In genomic region chr7:81842998-81843397, GRCm38 (mm10) we compare ENCODE assay signal across 35 mouse cellular contexts. TPM values are rescaled to one million over a fixed set of nuclear protein-coding genes. Genes with fewer than 3 reads are reported as not detected.
DNase-seq lines count a peak whose midpoint lies in the region; ATAC-seq and TF ChIP-seq lines count a peak whose summit lies in the region.
"Had no signal": no experiment of that assay in that cellular context is flagged by ENCODE, and none has a peak within 500 bp of the region (broad histone marks: within the 10 kb centered on the region; RNA-seq: fewer than 3 reads in every experiment).

No protein-coding gene starts in this region.

- no peak for TF ChIP-seq CTCF in heart, adult 2 months (IDR thresholded peaks at IDR 0.05)
- no peak for TF ChIP-seq CTCF in left cerebral cortex, adult 2 months (IDR thresholded peaks at IDR 0.05)

- H3K36me3 ChIP-seq in heart, adult 2 months (ENCODE audit: control insufficient read depth, insufficient read depth, low read length), result no peaks in the 10 kb centered on the region
- H3K36me3 ChIP-seq in embryonic facial prominence, embryonic 10.5 days (replicated peaks), result no peaks in the 10 kb centered on the region
- H3K36me3 ChIP-seq: embryonic facial prominence, embryonic 13.5 days; forebrain, embryonic 12.5 days; forebrain, embryonic 15.5 days; G1E; heart, embryonic 10.5 days; heart, embryonic 13.5 days; hindbrain, embryonic 12.5 days; hindbrain, embryonic 15.5 days had no signal

- peaks cover 1% of the 10 kb centered on the region for H3K4me1 ChIP-seq in heart, adult 2 months (ENCODE audit: control insufficient read depth, insufficient read depth, low read length)
- H3K4me1 ChIP-seq in embryonic facial prominence, embryonic 10.5 days, result peaks cover 26% of the 10 kb centered on the region

- no peak for TF ChIP-seq POLR2A in heart, adult 2 months (IDR thresholded peaks at IDR 0.05; ENCODE audit: insufficient read depth, low read depth, low read length)

- TF ChIP-seq EP300 in heart, adult 2 months (IDR thresholded peaks at IDR 0.05; ENCODE audit: insufficient read depth, low read depth, low read length), result no peak

- intact Hi-C loops in heart, adult 2 months (cut with DNase I), result no loop called here
- intact Hi-C loops in left cerebral cortex, adult 2 months (cut with DNase I), result no loop called here
- intact Hi-C loops in left cerebral cortex, postnatal 36 days (cut with DNase I), result no loop called here

- H3K9me3 ChIP-seq in embryonic facial prominence, embryonic 10.5 days, result no peaks in the 10 kb centered on the region
- H3K9me3 ChIP-seq: embryonic facial prominence, embryonic 13.5 days; forebrain, embryonic 12.5 days; forebrain, embryonic 15.5 days; G1E; heart, embryonic 10.5 days; heart, embryonic 13.5 days; hindbrain, embryonic 12.5 days; hindbrain, embryonic 15.5 days had no signal

- H3K27me3 ChIP-seq in heart, adult 2 months (ENCODE audit: control insufficient read depth, insufficient read depth, low read length), result no peaks in the 10 kb centered on the region
- no peaks in the 10 kb centered on the region for H3K27me3 ChIP-seq in embryonic facial prominence, embryonic 10.5 days (replicated peaks; ENCODE audit: low read depth, poor library complexity, severe bottlenecking)
- H3K27me3 ChIP-seq: CH12.LX; embryonic facial prominence, embryonic 13.5 days; forebrain, embryonic 12.5 days; forebrain, embryonic 15.5 days; heart, embryonic 13.5 days; hindbrain, embryonic 12.5 days; hindbrain, embryonic 15.5 days; Patski had no signal

- no peak overlapping the region for H3K9ac ChIP-seq in heart, adult 2 months (ENCODE audit: low read depth, low read length)
- H3K9ac ChIP-seq: embryonic facial prominence, embryonic 13.5 days; forebrain, embryonic 12.5 days; forebrain, embryonic 15.5 days; heart, embryonic 13.5 days; hindbrain, embryonic 12.5 days; hindbrain, embryonic 15.5 days had no signal

- DNase-seq in heart, adult 11 months, result peak; percentile 87
- DNase-seq in heart, adult 2 months, result no peak
- DNase-seq in 416B (ENCODE audit: low read depth), result peak; percentile 32
- DNase-seq in embryonic facial prominence, embryonic 10.5 days (ENCODE audit: low spot score), result no peak
- DNase-seq in left cerebral cortex, adult 2 months (ENCODE audit: extremely low spot score in 1 of 2, low spot score in 2 of 2), result no peak
- no peak for DNase-seq in left cerebral cortex, postnatal 36 days (ENCODE audit: low spot score in 2 of 2)
- DNase-seq: adrenal gland, postnatal 10 days; adrenal gland, postnatal 36 days; B cell, adult 2 months; cerebellum, adult 11-12 months; cerebellum, adult 8-10 months; cerebellum, postnatal 10 days; cerebellum, postnatal 36 days; gastrocnemius, postnatal 10 days; gastrocnemius, postnatal 36 days; heart, adult 18-20 months; heart, postnatal 14 days had no signal

- WGBS in heart, adult 2 months, result 44% methylated on average over 1 of the region's 1 CpGs
- 75% methylated on average over 1 of the region's 1 CpGs for WGBS in embryonic facial prominence, embryonic 10.5 days

- ATAC-seq in granulocyte monocyte progenitor cell, adult 5-6 weeks (replicated peaks; ENCODE audit: poor library complexity, severe bottlenecking), result peak; percentile 64
- ATAC-seq in megakaryocyte progenitor cell, adult 5-6 weeks (replicated peaks; ENCODE audit: poor library complexity), result peak; percentile 23; the same call in 1 of the 2 replicates
- ATAC-seq: forebrain, embryonic 15.5 days; Patski had no signal

- no peak overlapping the region for H3K4me3 ChIP-seq in heart, adult 2 months
- H3K4me3 ChIP-seq in embryonic facial prominence, embryonic 10.5 days, result no peak overlapping the region
- no peak overlapping the region for H3K4me3 ChIP-seq in left cerebral cortex, adult 2 months
- H3K4me3 ChIP-seq: embryonic facial prominence, embryonic 13.5 days; erythroblast, embryonic 14.5 days; forebrain, embryonic 12.5 days; forebrain, embryonic 15.5 days; heart, embryonic 10.5 days; heart, embryonic 13.5 days; hindbrain, embryonic 12.5 days; hindbrain, embryonic 15.5 days had no signal

- H3K79me2 ChIP-seq in heart, adult 2 months (replicated peaks; ENCODE audit: control insufficient read depth, insufficient read depth, low read length), result no peaks in the 10 kb centered on the region

- no peak overlapping the region for H3K27ac ChIP-seq in heart, adult 2 months
- H3K27ac ChIP-seq in embryonic facial prominence, embryonic 10.5 days (replicated peaks), result no peak overlapping the region
- no peak overlapping the region for H3K27ac ChIP-seq in left cerebral cortex, adult 2 months
- H3K27ac ChIP-seq: embryonic facial prominence, embryonic 13.5 days; forebrain, embryonic 12.5 days; forebrain, embryonic 15.5 days; heart, embryonic 10.5 days; heart, embryonic 13.5 days; hindbrain, embryonic 12.5 days; hindbrain, embryonic 15.5 days had no signal

RNA-seq across cellular contexts. Expression of gene Gm10160, which starts 12.6 kb away (rescaled TPM):
- not detected for total RNA-seq in heart, adult 2 months (2021)
- polyA plus RNA-seq in heart, adult 2 months (2012; rRNA removed), result not detected in 2 replicates
- total RNA-seq in granulocyte monocyte progenitor cell, adult 5-6 weeks (2014; fragmentation: Nextera tagmentation), result not detected in 2 replicates
- not detected in 2 replicates for total RNA-seq in granulocyte monocyte progenitor cell, adult 5-6 weeks (2017)
- not detected in 2 replicates for total RNA-seq in megakaryocyte progenitor cell, adult 5-6 weeks (2015)
- not detected in 2 replicates for total RNA-seq in megakaryocyte progenitor cell, adult 5-6 weeks (2017)
- polyA plus RNA-seq in embryonic facial prominence, embryonic 10.5 days (2016; fragmentation: Nextera tagmentation; extraction: Ambion mirVana), result not detected in 2 replicates
- total RNA-seq in left cerebral cortex, adult 2 months (2021), result not detected
- not detected for total RNA-seq in left cerebral cortex, postnatal 36 days (2021)
- total RNA-seq: adrenal gland, adult 18-20 months; adrenal gland, postnatal 10 days; adrenal gland, postnatal 36 days; CH12.LX; G1E; gastrocnemius, adult 18-20 months; gastrocnemius, postnatal 10 days; gastrocnemius, postnatal 36 days; heart, adult 18-20 months; heart, postnatal 14 days; hematopoietic stem cell, adult 5-6 weeks had no signal
- polyA plus RNA-seq: embryonic facial prominence, embryonic 13.5 days; erythroblast, embryonic 14.5 days; forebrain, embryonic 12.5 days; forebrain, embryonic 15.5 days; G1E; heart, embryonic 10.5 days; heart, embryonic 13.5 days; heart, embryonic 16.5 days; hindbrain, embryonic 12.5 days; hindbrain, embryonic 15.5 days; intestine, embryonic 14.5 days; Patski had no signal

RNA-seq across cellular contexts. Expression of gene Btbd1, which starts 13.8 kb away (rescaled TPM):
- 100 to 1,000 TPM; 128 to 146 TPM for total RNA-seq in heart, adult 2 months (2021)
- 50.6 and 118 TPM in 2 replicates for polyA plus RNA-seq in heart, adult 2 months (2012; rRNA removed)
- total RNA-seq in granulocyte monocyte progenitor cell, adult 5-6 weeks (2014; fragmentation: Nextera tagmentation), result 37.4 and 79.2 TPM in 2 replicates
- total RNA-seq in granulocyte monocyte progenitor cell, adult 5-6 weeks (2017), result 87.9 and 103 TPM in 2 replicates
- total RNA-seq in megakaryocyte progenitor cell, adult 5-6 weeks (2015), result 55.0 and 59.1 TPM in 2 replicates
- total RNA-seq in megakaryocyte progenitor cell, adult 5-6 weeks (2017), result 70.8 and 105 TPM in 2 replicates
- 56.2 and 58.9 TPM in 2 replicates for polyA plus RNA-seq in embryonic facial prominence, embryonic 10.5 days (2016; fragmentation: Nextera tagmentation; extraction: Ambion mirVana)
- 100 to 1,000 TPM; 110 to 111 TPM for total RNA-seq in left cerebral cortex, adult 2 months (2021)
- 100 to 1,000 TPM; 113 to 124 TPM for total RNA-seq in left cerebral cortex, postnatal 36 days (2021)

RNA-seq across cellular contexts. Expression of gene Tm6sf1, which starts 15.8 kb away (rescaled TPM):
- total RNA-seq in heart, adult 2 months (2021), result 10 to 100 TPM in 1 of 2 experiments, 1 to 10 TPM in 1; 9.1 to 12.6 TPM
- polyA plus RNA-seq in heart, adult 2 months (2012; rRNA removed), result 21.4 and 28.5 TPM in 2 replicates
- total RNA-seq in granulocyte monocyte progenitor cell, adult 5-6 weeks (2014; fragmentation: Nextera tagmentation), result 177 and 196 TPM in 2 replicates
- 132 and 194 TPM in 2 replicates for total RNA-seq in granulocyte monocyte progenitor cell, adult 5-6 weeks (2017)
- 186 and 194 TPM in 2 replicates for total RNA-seq in megakaryocyte progenitor cell, adult 5-6 weeks (2015)
- 159 and 203 TPM in 2 replicates for total RNA-seq in megakaryocyte progenitor cell, adult 5-6 weeks (2017)
- polyA plus RNA-seq in embryonic facial prominence, embryonic 10.5 days (2016; fragmentation: Nextera tagmentation; extraction: Ambion mirVana), result 10.7 and 12.2 TPM in 2 replicates
- 10 to 100 TPM; 30.9 to 33.7 TPM for total RNA-seq in left cerebral cortex, adult 2 months (2021)
- total RNA-seq in left cerebral cortex, postnatal 36 days (2021), result 10 to 100 TPM; 28.4 to 36.9 TPM
- polyA plus RNA-seq: G1E had no signal

RNA-seq across cellular contexts. Expression of gene 3110040N11Rik, which starts 53.7 kb away (rescaled TPM):
- 10 to 100 TPM; 22.4 to 26.0 TPM for total RNA-seq in heart, adult 2 months (2021)
- 25.4 and 27.9 TPM in 2 replicates for polyA plus RNA-seq in heart, adult 2 months (2012; rRNA removed)
- 20.0 and 28.1 TPM in 2 replicates for total RNA-seq in granulocyte monocyte progenitor cell, adult 5-6 weeks (2014; fragmentation: Nextera tagmentation)
- 69.5 and 80.4 TPM in 2 replicates for total RNA-seq in granulocyte monocyte progenitor cell, adult 5-6 weeks (2017)
- 28.1 and 45.7 TPM in 2 replicates for total RNA-seq in megakaryocyte progenitor cell, adult 5-6 weeks (2015)
- 96.3 and 102 TPM in 2 replicates for total RNA-seq in megakaryocyte progenitor cell, adult 5-6 weeks (2017)
- polyA plus RNA-seq in embryonic facial prominence, embryonic 10.5 days (2016; fragmentation: Nextera tagmentation; extraction: Ambion mirVana), result 42.6 and 50.2 TPM in 2 replicates
- 10 to 100 TPM; 25.1 to 25.9 TPM for total RNA-seq in left cerebral cortex, adult 2 months (2021)
- 10 to 100 TPM; 22.3 to 27.0 TPM for total RNA-seq in left cerebral cortex, postnatal 36 days (2021)

Comparison
In these comparisons a context has a peak if more than half of its experiments do, and no peak if none do; other contexts are left out.
1. DNase-seq: peak in heart, adult 11 months (single experiment) and 416B (single experiment); none in heart, adult 2 months (0 of 2), embryonic facial prominence, embryonic 10.5 days (single experiment), left cerebral cortex, adult 2 months (0 of 2) and left cerebral cortex, postnatal 36 days (0 of 2).